Mouse (Mus musculus) cerebellum, adult 2 months (tissue): ENCODE measurements around the gene Gfm1. TPM values are rescaled to one million over a fixed set of nuclear protein-coding genes. Genes with fewer than 3 reads are reported as not detected.

ENCODE experiments used
- DNase-seq, 2 experiments: peaks; one replicate each; pipeline ENCODE4 v3.0.0; 2021
- H3K27ac ChIP-seq: fragments of 200-500 bp; 2 replicates; pipeline ENCODE4 v1.5.1; 2012; ENCODE audit warnings: low read length, control low read depth, inconsistent platforms; ENCODE audit not compliant: insufficient read depth
- H3K27me3 ChIP-seq: fragments of 200-500 bp; 2 replicates; pipeline ENCODE4 v1.6.1; 2012; ENCODE audit warnings: inconsistent platforms, mild to moderate bottlenecking, low read length, moderate library complexity; ENCODE audit not compliant: control insufficient read depth, insufficient read depth
- H3K4me1 ChIP-seq: fragments of 200-500 bp; 2 replicates; pipeline ENCODE4 v1.6.1; 2011; ENCODE audit warnings: low read length; ENCODE audit not compliant: control insufficient read depth, insufficient read depth
- H3K4me3 ChIP-seq: fragments of 200-500 bp; replicated peaks from 2 replicates; pipeline ENCODE3; 2011; ENCODE audit warnings: mild to moderate bottlenecking, low read depth, low read length, control low read depth; ENCODE audit not compliant: insufficient read depth
- CTCF ChIP-seq: fragments of 200-500 bp; IDR thresholded peaks from 2 replicates; pipeline ENCODE4 v1.5.1; 2011; ENCODE audit warnings: low read depth, mild to moderate bottlenecking, control low read depth, low read length, moderate library complexity, borderline replicate concordance; ENCODE audit not compliant: insufficient read depth
- POLR2A ChIP-seq: fragments of 200-500 bp; IDR thresholded peaks from 2 replicates; pipeline ENCODE4 v1.6.1; 2011; ENCODE audit warnings: low read length, control low read depth, borderline replicate concordance; ENCODE audit not compliant: insufficient read depth
- WGBS: fragments of 180-500 bp; shearing (Covaris S2); methylation state at CpG from one replicate; pipeline ENCODE4 v1.1.7; 2018; 5-methylcytosine and 5-hydroxymethylcytosine counted together
- polyA plus RNA-seq: library from polyadenylated mRNA; depleted of rRNA; stranded (reverse); fragments of >200 nt; gene quantifications from 2 replicates; pipeline ENCODE4 v1.2.3, GENCODE M21; 2012

The Gfm1 gene
- polyA plus RNA-seq, 1 experiment = 48.1 TPM

DNA sequence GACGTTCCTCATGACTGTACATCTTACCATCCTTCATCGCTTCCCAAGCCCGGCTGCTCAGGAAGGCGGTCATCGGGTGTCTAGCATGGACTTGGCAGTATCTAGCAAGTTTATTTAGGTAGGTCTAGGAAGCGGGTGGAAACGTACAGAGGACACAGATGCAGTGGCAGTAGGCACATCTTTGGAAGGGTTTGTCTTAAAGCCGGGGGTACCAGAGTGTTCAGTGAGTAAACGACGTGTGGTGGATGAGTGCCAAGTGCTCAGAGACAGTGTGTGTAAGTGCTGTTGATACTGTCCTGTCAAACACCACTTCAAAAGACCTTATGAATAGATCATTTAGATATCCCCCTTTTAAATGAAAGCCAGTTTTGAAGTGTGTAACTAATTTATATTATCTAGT, 32.7 kb downstream of the Gfm1 start:
- no peak for TF ChIP-seq POLR2A
- no peak for TF ChIP-seq CTCF
- peaks cover 4% of the 10 kb centered on the region for H3K4me1 ChIP-seq
- WGBS = 34% methylated on average over 10 of the region's 10 CpGs
- H3K27ac ChIP-seq = no peak overlapping the region
- H3K4me3 ChIP-seq = peak overlapping the region; percentile 10
- peak in 1 of 2 experiments; percentile 4 for DNase-seq
- no peaks in the 10 kb centered on the region for H3K27me3 ChIP-seq

DNA sequence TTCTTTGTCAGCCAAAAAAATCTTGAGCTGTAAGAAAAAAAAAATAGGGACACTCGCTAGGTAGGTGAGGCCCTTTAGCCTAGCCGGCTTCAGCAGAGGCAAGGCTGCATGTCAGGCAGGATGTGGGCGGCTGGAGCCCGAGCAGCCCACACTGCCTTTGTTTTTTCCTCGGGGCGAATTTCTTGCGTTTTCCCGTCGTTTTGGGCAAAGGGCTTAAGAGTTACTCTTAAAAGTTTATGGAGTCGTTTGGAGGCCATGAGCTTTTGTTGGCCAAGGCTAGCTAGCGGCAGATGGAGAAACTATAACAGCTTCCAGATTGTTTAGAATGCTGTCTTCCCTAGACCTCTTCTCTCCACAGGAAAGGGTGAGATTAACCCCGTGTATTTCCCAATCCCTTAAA, 33.1 kb downstream of the Gfm1 start:
- H3K27me3 ChIP-seq = no peaks in the 10 kb centered on the region
- DNase-seq = no peak
- H3K4me3 ChIP-seq = peak overlapping the region; percentile 71
- whole genome bisulfite sequencing = 9% methylated on average over 12 of the region's 12 CpGs
- no peak overlapping the region for H3K27ac ChIP-seq
- peaks cover 4% of the 10 kb centered on the region for H3K4me1 ChIP-seq
- TF ChIP-seq POLR2A (no peak), CTCF (no peak)

DNA sequence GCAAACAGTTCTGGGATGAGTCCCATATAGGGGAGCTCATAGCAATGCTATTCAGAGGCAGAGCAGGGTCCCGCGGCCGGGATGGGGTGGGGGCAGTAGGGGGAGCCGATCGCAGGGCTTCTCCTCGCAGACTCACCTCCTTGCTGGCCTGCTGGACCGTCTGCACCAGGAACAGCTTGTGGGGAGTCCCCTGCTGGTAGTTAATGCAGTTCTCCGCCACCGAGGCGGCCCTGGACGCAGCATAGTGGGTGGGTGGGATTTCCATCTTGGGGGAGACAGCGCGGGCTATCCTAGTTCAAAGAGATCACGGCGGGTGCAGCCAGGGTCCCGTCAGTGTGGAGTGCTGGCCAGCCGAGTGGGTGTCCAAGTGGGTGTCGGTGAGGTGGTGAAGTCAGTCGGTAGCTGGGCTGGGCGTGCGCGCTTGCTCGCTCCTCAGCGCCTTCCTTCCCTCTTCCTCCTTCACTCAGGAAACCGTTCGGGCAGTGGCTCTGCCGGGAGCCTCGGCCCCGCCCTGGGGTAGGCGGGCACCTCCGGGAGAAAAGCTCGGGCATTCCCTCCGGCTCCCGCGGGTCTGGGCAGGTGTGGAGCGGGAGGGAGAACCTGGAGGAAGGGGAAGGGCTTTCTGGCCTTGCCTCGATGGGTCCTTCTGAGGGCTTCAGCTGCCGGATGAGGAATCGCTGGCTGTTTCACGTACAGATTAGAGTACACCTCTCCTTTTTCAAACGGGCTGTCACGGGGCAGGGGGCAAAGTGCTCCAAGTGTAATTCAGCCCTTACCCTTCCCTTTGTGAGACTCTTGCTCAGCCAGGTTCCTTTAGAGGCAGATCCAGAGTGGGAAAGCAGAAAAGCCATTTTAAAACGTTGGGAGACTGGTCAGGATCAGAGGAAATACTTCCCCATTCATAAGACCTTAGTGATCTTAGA, 33.8 kb downstream of the Gfm1 start, which contains the start of gene Lxn:
TSS of gene Lxn (minus strand) at position 477 of the 923 bp plus-strand sequence.
- peak; percentile 69 to 71 for DNase-seq
- TF ChIP-seq POLR2A = 0 out of 2 replicates have a peak, but pooled peaks have one; percentile 26
- no peak for TF ChIP-seq CTCF
- WGBS = under 1% methylated on average over 43 of the region's 43 CpGs
- Histone ChIP-seq H3K27me3 (no peaks in the 10 kb centered on the region), H3K4me1 (peaks cover 4% of the 10 kb centered on the region), H3K27ac (no peak within 1 kb of the TSS), H3K4me3 (peak within 1 kb of the TSS; percentile 71)

DNA sequence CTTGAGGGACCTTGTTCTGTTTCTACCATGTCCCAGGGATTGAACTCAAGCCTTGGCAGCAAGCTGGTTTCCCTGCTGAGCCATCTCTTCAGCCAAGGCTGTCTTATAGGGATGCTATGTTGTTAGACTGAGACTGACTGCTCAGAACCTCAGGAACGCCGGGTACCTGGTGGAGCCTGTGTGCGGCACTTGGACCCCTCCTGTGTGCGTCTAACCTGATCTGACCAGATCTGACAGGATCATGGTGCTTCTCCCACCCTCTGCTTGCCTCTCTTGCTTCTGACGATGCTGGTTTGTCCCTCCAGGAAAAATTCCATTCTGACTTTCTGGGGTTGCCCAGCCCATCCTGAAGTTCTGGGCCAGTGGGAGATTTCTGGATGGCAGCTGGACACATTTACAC, 36.7 kb downstream of the Gfm1 start:
- Histone ChIP-seq H3K4me1 (peaks cover 4% of the 10 kb centered on the region), H3K27ac (no peak overlapping the region), H3K27me3 (no peaks in the 10 kb centered on the region), H3K4me3 (no peak overlapping the region)
- TF ChIP-seq POLR2A = no peak
- TF ChIP-seq CTCF = no peak
- 35% methylated on average over 5 of the region's 5 CpGs for WGBS
- DNase-seq = no peak

DNA sequence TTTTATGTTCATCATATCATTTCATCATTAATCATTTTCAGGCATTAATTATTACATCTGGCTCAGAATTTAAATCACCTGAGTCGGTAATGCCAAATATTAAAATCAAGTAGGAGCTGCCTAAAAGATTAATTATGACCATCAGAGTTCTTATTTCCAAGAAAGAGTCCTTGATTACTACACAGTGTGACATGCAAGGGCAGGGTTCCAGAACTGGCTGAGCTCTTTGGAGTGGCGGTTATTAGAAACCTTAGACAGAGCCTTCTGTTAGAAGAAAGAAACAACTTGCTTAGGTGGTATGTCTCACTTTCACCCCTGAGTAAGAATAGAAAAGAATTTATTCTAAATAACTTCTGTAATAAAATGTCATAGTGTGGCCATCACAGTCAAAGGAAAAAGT, 37.4 kb downstream of the Gfm1 start:
- Histone ChIP-seq H3K27ac (no peak overlapping the region), H3K27me3 (no peaks in the 10 kb centered on the region), H3K4me1 (peaks cover 4% of the 10 kb centered on the region), H3K4me3 (no peak overlapping the region)
- TF ChIP-seq CTCF = no peak
- TF ChIP-seq POLR2A = no peak
- WGBS = 62% methylated on average over 2 of the region's 2 CpGs
- no peak for DNase-seq

DNA sequence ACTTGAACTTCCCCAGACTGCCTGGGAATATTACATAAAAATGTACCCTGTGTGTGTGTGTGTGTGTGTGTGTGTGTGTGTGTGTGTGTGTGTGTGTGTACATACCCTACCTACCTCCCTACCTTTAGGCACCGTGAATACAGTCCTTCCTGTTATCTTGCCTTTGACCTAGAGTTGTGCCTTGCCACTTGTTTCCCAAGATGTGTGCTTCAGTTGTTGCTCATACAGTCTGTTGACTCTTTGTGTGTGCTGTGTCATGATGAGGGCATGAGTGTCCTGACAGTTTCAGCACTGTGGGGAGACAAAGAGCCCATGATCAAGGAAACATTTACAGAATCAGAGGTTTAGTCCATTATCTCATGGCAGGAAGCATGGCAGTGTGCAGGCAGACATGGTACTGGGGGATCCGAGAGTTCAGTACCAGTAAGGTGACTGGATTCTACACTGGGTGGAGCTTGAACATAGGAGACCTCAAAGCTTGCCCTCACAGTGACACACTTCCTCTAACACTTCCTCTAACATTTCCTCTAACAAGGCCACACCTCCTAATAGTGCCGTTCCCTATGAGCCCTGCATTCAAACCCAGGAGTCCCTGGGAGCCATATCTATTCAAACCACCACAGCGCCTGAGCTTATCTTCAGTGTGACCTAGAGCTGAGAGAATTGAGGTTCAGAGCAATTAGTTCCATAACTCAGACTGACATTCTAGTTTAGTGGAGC, 41.7 kb downstream of the Gfm1 start:
- Histone ChIP-seq H3K4me3 (no peak overlapping the region), H3K4me1 (no peaks in the 10 kb centered on the region), H3K27me3 (no peaks in the 10 kb centered on the region), H3K27ac (no peak overlapping the region)
- 91% methylated on average over 4 of the region's 4 CpGs for WGBS
- no peak for DNase-seq
- TF ChIP-seq POLR2A (no peak), CTCF (no peak)

DNA sequence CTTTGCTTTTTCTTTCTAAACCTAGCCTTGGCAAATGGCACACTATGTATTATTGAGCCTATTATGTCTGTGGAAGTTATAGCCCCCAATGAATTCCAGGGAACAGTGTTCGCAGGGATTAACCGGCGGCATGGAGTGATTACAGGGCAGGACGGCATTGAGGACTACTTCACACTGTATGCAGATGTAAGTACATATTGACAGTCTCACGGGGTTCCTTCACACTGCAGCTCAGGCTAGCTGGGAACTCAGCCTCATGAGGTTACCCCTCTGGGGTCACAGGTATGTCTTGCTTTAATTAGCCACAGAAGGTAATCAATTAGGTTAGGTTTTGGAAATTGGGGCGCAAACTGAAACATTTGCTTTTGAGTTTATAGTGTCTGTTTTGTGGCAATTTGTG, 43.5 kb downstream of the Gfm1 start:
- Histone ChIP-seq H3K27ac (no peak overlapping the region), H3K27me3 (no peaks in the 10 kb centered on the region), H3K4me1 (no peaks in the 10 kb centered on the region), H3K4me3 (no peak overlapping the region)
- no peak for DNase-seq
- TF ChIP-seq CTCF = no peak
- no peak for TF ChIP-seq POLR2A
- 92% methylated on average over 6 of the region's 6 CpGs for WGBS
